Mouse (Mus musculus): Measurements from ENCODE around the gene Rbm8a.
"Not testable (repeated sequence)": the region's sequence is repeated elsewhere in the genome, so short reads cannot be mapped to it uniquely, and the experiment has no call there.

Rbm8a gene

GRCm38 (mm10) chr3:96603311-96603710, 26.4 kb upstream of the Rbm8a start:
- no peak for DNase-seq (ENCODE audit: low spot score in 2 of 2)

GRCm38 (mm10) chr3:96606007-96606406, 23.7 kb upstream of the Rbm8a start:
- DNase-seq (ENCODE audit: low spot score in 2 of 2), result not testable (repeated sequence)

GRCm38 (mm10) chr3:96606618-96607017, 23.1 kb upstream of the Rbm8a start:
- no peak for DNase-seq (ENCODE audit: low spot score in 2 of 2)

- no peak for DNase-seq (ENCODE audit: low spot score in 2 of 2)
Observed at GRCm38 (mm10) chr3:96617941-96618340, 11.8 kb upstream of the Rbm8a start.

GRCm38 (mm10) chr3:96623201-96623600, 6.5 kb upstream of the Rbm8a start:
- no peak for DNase-seq (ENCODE audit: low spot score in 2 of 2)

- no peak for DNase-seq (ENCODE audit: low spot score in 2 of 2)
Observed at GRCm38 (mm10) chr3:96632058-96632457, 2.3 kb downstream of the Rbm8a start.

GRCm38 (mm10) chr3:96634015-96634414, 4.3 kb downstream of the Rbm8a start:
- no peak for DNase-seq (ENCODE audit: low spot score in 2 of 2)

GRCm38 (mm10) chr3:96634928-96635879, 5.5 kb downstream of the Rbm8a start, which contains the start of the genes Pex11b and Gm42957:
TSS of gene Pex11b (plus strand) at chr3:96635376.
TSS of gene Gm42957 (plus strand) at chr3:96635474.
- peak; percentile 67 to 80 for DNase-seq (ENCODE audit: low spot score in 2 of 2)

GRCm38 (mm10) chr3:96635906-96636305, 6.2 kb downstream of the Rbm8a start:
- no peak for DNase-seq (ENCODE audit: low spot score in 2 of 2)

GRCm38 (mm10) chr3:96636448-96636847, 6.7 kb downstream of the Rbm8a start:
- no peak for DNase-seq (ENCODE audit: low spot score in 2 of 2)

GRCm38 (mm10) chr3:96639219-96639618, 9.5 kb downstream of the Rbm8a start:
- DNase-seq (ENCODE audit: low spot score in 2 of 2), result peak; percentile 56 to 72

GRCm38 (mm10) chr3:96645018-96645649, 15.4 kb downstream of the Rbm8a start, which contains the start of gene Itga10:
TSS of gene Itga10 (plus strand) at chr3:96645584.
- DNase-seq (ENCODE audit: low spot score in 2 of 2), result peak in 1 of 2 experiments; percentile 24

GRCm38 (mm10) chr3:96647365-96647764, 17.6 kb downstream of the Rbm8a start:
- DNase-seq (ENCODE audit: low spot score in 2 of 2), result no peak

GRCm38 (mm10) chr3:96660901-96661300, 31.2 kb downstream of the Rbm8a start:
- DNase-seq (ENCODE audit: low spot score in 2 of 2), result no peak

- DNase-seq (ENCODE audit: low spot score in 2 of 2), result no peak
Observed at GRCm38 (mm10) chr3:96662731-96663316, 33.1 kb downstream of the Rbm8a start.

- DNase-seq (ENCODE audit: low spot score in 2 of 2), result peak; percentile 39 to 58
Observed at GRCm38 (mm10) chr3:96663432-96664239, 33.9 kb downstream of the Rbm8a start.

- not testable (repeated sequence) for DNase-seq (ENCODE audit: low spot score in 2 of 2)
Observed at GRCm38 (mm10) chr3:96665732-96666363, 36.1 kb downstream of the Rbm8a start.

GRCm38 (mm10) chr3:96666916-96667315, 37.2 kb downstream of the Rbm8a start:
- DNase-seq (ENCODE audit: low spot score in 2 of 2), result no peak

- no peak for DNase-seq (ENCODE audit: low spot score in 2 of 2)
Observed at GRCm38 (mm10) chr3:96667316-96667715, 37.6 kb downstream of the Rbm8a start.

- DNase-seq (ENCODE audit: low spot score in 2 of 2), result no peak
Observed at GRCm38 (mm10) chr3:96668424-96669067, 38.8 kb downstream of the Rbm8a start.
